Mouse (Mus musculus) brain, embryonic 14.5 days (tissue): ENCODE measurements around the gene Secisbp2. TPM values are rescaled to one million over a fixed set of nuclear protein-coding genes. Genes with fewer than 3 reads are reported as not detected.

ENCODE experiments used
- DNase-seq: peaks from one replicate; pipeline ENCODE4 v3.0.0-alpha.2; 2011; ENCODE audit warnings: low read depth
- CTCF ChIP-seq: fragments of 200-500 bp; IDR thresholded peaks from 2 replicates; pipeline ENCODE4 v1.5.1; 2012; ENCODE audit warnings: inconsistent platforms, mild to moderate bottlenecking, moderate library complexity, borderline replicate concordance; ENCODE audit not compliant: insufficient read depth, insufficient read length; ENCODE audit errors: extremely low read depth
- POLR2A ChIP-seq: fragments of 200-500 bp; IDR thresholded peaks from 2 replicates; pipeline ENCODE4 v1.6.1; 2012; ENCODE audit warnings: mild to moderate bottlenecking, inconsistent platforms, borderline replicate concordance; ENCODE audit not compliant: poor library complexity, insufficient read depth, insufficient read length, severe bottlenecking; ENCODE audit errors: extremely low read depth
- polyA plus RNA-seq: library from polyadenylated mRNA; depleted of rRNA; stranded (reverse); fragments of >200 nt; gene quantifications from 2 replicates; pipeline ENCODE4 v1.2.3, GENCODE M21; 2012

The Secisbp2 gene
- polyA plus RNA-seq, 1 experiment, result 25.9 TPM

GRCm38 (mm10) chr13:51677041-51677440 lies 25.5 kb downstream of the Secisbp2 start:
- TF ChIP-seq POLR2A, result no peak
- TF ChIP-seq CTCF, result no peak
- DNase-seq, result no peak

- no peak for TF ChIP-seq CTCF
- no peak for TF ChIP-seq POLR2A
- no peak for DNase-seq
These were observed 26.2 kb downstream of the Secisbp2 start for GRCm38 (mm10) chr13:51677630-51678185.

- no peak for TF ChIP-seq CTCF
- TF ChIP-seq POLR2A, result no peak
- DNase-seq, result no peak
These were observed 27.2 kb downstream of the Secisbp2 start for GRCm38 (mm10) chr13:51678687-51679086.

GRCm38 (mm10) chr13:51679332-51679731 lies 27.8 kb downstream of the Secisbp2 start:
- DNase-seq, result no peak
- TF ChIP-seq CTCF (no peak), POLR2A (no peak)

GRCm38 (mm10) chr13:51681076-51681475 lies 29.6 kb downstream of the Secisbp2 start:
- no peak for TF ChIP-seq POLR2A
- no peak for TF ChIP-seq CTCF
- no peak for DNase-seq

- no peak for DNase-seq
- TF ChIP-seq POLR2A, result no peak
- no peak for TF ChIP-seq CTCF
These were observed 30.1 kb downstream of the Secisbp2 start for GRCm38 (mm10) chr13:51681634-51682033.

- TF ChIP-seq CTCF (no peak), POLR2A (no peak)
- no peak for DNase-seq
These were observed 33.9 kb downstream of the Secisbp2 start for GRCm38 (mm10) chr13:51685290-51685966.

- no peak for DNase-seq
- TF ChIP-seq CTCF (no peak), POLR2A (no peak)
These were observed 35.5 kb downstream of the Secisbp2 start for GRCm38 (mm10) chr13:51686966-51687365.

GRCm38 (mm10) chr13:51688688-51689087 lies 37.2 kb downstream of the Secisbp2 start:
- DNase-seq, result no peak

GRCm38 (mm10) chr13:51696481-51696880 lies 45.0 kb downstream of the Secisbp2 start:
- DNase-seq, result no peak
- TF ChIP-seq POLR2A, result no peak
- no peak for TF ChIP-seq CTCF

More at GRCm38 (mm10) chr13:51688688-51689087, 37.2 kb downstream of the Secisbp2 start:
- TF ChIP-seq CTCF (no peak), POLR2A (no peak)

- DNase-seq, result no peak
- TF ChIP-seq POLR2A (no peak), CTCF (no peak)
These were observed 46.0 kb downstream of the Secisbp2 start for GRCm38 (mm10) chr13:51697455-51697854.

- TF ChIP-seq POLR2A, result no peak
- no peak for TF ChIP-seq CTCF
These were observed 46.4 kb downstream of the Secisbp2 start for GRCm38 (mm10) chr13:51697897-51698296.

More at GRCm38 (mm10) chr13:51697897-51698296, 46.4 kb downstream of the Secisbp2 start:
- no peak for DNase-seq
